Mouse (Mus musculus): ENCODE measurements around the gene 1700001L19Rik. TPM values are rescaled to one million over a fixed set of nuclear protein-coding genes. Genes with fewer than 3 reads are reported as not detected.
A peak's percentile ranks its signal among the peaks of the same experiment; 100 is the strongest.
"Not testable (repeated sequence)": the region's sequence is repeated elsewhere in the genome, so short reads cannot be mapped to it uniquely, and the experiment has no call there.

Gene 1700001L19Rik
- total RNA-seq (2022), result under 1 TPM in 2 of 4 experiments, not detected in 2; 0.21 to 0.65 TPM

- DNase-seq, result no peak
These were observed at the start of gene 1700001L19Rik for GRCm38 (mm10) chr13:68597199-68597598. TSS of gene 1700001L19Rik (plus strand) at chr13:68597421.

- DNase-seq, result not testable (repeated sequence)
These were observed 43.8 kb upstream of the 1700001L19Rik start for GRCm38 (mm10) chr13:68553391-68553790.

- DNase-seq, result no peak
These were observed 29.1 kb upstream of the 1700001L19Rik start for GRCm38 (mm10) chr13:68568110-68568509.

- DNase-seq, result no peak
These were observed 28.7 kb upstream of the 1700001L19Rik start for GRCm38 (mm10) chr13:68568548-68568947.

- peak; percentile 17 for DNase-seq
These were observed 27.5 kb upstream of the 1700001L19Rik start for GRCm38 (mm10) chr13:68569589-68570336.

- DNase-seq, result no peak
These were observed 25.0 kb upstream of the 1700001L19Rik start for GRCm38 (mm10) chr13:68572247-68572646.

- peak; percentile 17 for DNase-seq
These were observed 24.0 kb upstream of the 1700001L19Rik start for GRCm38 (mm10) chr13:68572966-68573913.

- DNase-seq, result no peak
These were observed 22.8 kb upstream of the 1700001L19Rik start for GRCm38 (mm10) chr13:68574398-68574797.

- peak; percentile 47 for DNase-seq
These were observed 19.3 kb upstream of the 1700001L19Rik start for GRCm38 (mm10) chr13:68577945-68578344.

- no peak for DNase-seq
These were observed 16.0 kb upstream of the 1700001L19Rik start for GRCm38 (mm10) chr13:68581086-68581740.

GRCm38 (mm10) chr13:68581747-68582516 lies 15.3 kb upstream of the 1700001L19Rik start, which contains the start of the genes Mtrr and Fastkd3:
TSS of gene Mtrr (minus strand) at chr13:68582149.
TSS of gene Fastkd3 (plus strand) at chr13:68582234.
- peak; percentile 97 for DNase-seq

- DNase-seq, result no peak
These were observed 14.8 kb upstream of the 1700001L19Rik start for GRCm38 (mm10) chr13:68582517-68582780.

- no peak for DNase-seq
These were observed 13.3 kb upstream of the 1700001L19Rik start for GRCm38 (mm10) chr13:68583961-68584360.

GRCm38 (mm10) chr13:68585441-68585840 lies 11.8 kb upstream of the 1700001L19Rik start:
- no peak for DNase-seq

- DNase-seq, result no peak
These were observed 8.9 kb upstream of the 1700001L19Rik start for GRCm38 (mm10) chr13:68588352-68588751.

GRCm38 (mm10) chr13:68593797-68594196 lies 3.4 kb upstream of the 1700001L19Rik start:
- DNase-seq, result no peak

- DNase-seq, result no peak
These were observed 446 bp downstream of the 1700001L19Rik start for GRCm38 (mm10) chr13:68597667-68598066.

- no peak for DNase-seq
These were observed 1.7 kb downstream of the 1700001L19Rik start for GRCm38 (mm10) chr13:68598953-68599352.

- DNase-seq, result no peak
These were observed 4.0 kb downstream of the 1700001L19Rik start for GRCm38 (mm10) chr13:68601184-68601583.

- DNase-seq, result no peak
These were observed 5.9 kb downstream of the 1700001L19Rik start for GRCm38 (mm10) chr13:68603085-68603484.

- DNase-seq, result peak; percentile 26
These were observed 8.5 kb downstream of the 1700001L19Rik start for GRCm38 (mm10) chr13:68605689-68606126.

Data from adrenal gland, adult 8-10 months (tissue).